Comparison of ENCODE assay signal across 8 mouse cellular contexts in genomic region chr4:48116191-48116590, GRCm38 (mm10).
DNase-seq lines count a peak whose midpoint lies in the region.

No protein-coding gene starts in this region.

- DNase-seq in kidney, adult 18-20 months: peak; percentile 43
- no peak for DNase-seq in kidney, adult 11 months
- DNase-seq in CD4-positive, CD25-positive, alpha-beta regulatory T cell, adult 2 months (ENCODE audit: low read depth, low spot score): peak; percentile 76
- peak; percentile 25 for DNase-seq in NIH3T3 (ENCODE audit: low read depth)
- peak; percentile 35 for DNase-seq in kidney, postnatal 10 days
- peak; percentile 26 for DNase-seq in spleen, adult 12 weeks (ENCODE audit: low spot score)
- DNase-seq in neural tube, embryonic 10.5 days (ENCODE audit: extremely low spot score, low spot score): no peak
- no peak for DNase-seq in testis, postnatal 10 days (ENCODE audit: low spot score)

Comparison
In these comparisons a context has a peak if more than half of its experiments do, and no peak if none do; other contexts are left out.
1. DNase-seq: peak in kidney, adult 18-20 months (single experiment), CD4-positive, CD25-positive, alpha-beta regulatory T cell, adult 2 months (single experiment), NIH3T3 (single experiment), kidney, postnatal 10 days (single experiment) and spleen, adult 12 weeks (single experiment); none in kidney, adult 11 months (single experiment), neural tube, embryonic 10.5 days (single experiment) and testis, postnatal 10 days (single experiment).